36 mouse cellular contexts compared by ENCODE assay signal in genomic region chr1:91001871-91002539, GRCm38 (mm10). TPM values are rescaled to one million over a fixed set of nuclear protein-coding genes. Genes with fewer than 3 reads are reported as not detected.
DNase-seq lines count a peak whose midpoint lies in the region; ATAC-seq lines count a peak whose summit lies in the region.
"Had no signal": no experiment of that assay in that cellular context is flagged by ENCODE, and none has a peak within 500 bp of the region (broad histone marks: within the 10 kb centered on the region; RNA-seq: fewer than 3 reads in every experiment).

No protein-coding gene starts in this region.

- H3K9me3 ChIP-seq in heart, embryonic 10.5 days = no peaks in the 10 kb centered on the region
- H3K9me3 ChIP-seq in heart, embryonic 12.5 days (replicated peaks) = no peaks in the 10 kb centered on the region
- H3K9me3 ChIP-seq in heart, embryonic 13.5 days = no peaks in the 10 kb centered on the region
- no peaks in the 10 kb centered on the region for H3K9me3 ChIP-seq in forebrain, embryonic 13.5 days (replicated peaks)
- H3K9me3 ChIP-seq: embryonic facial prominence, embryonic 12.5 days; forebrain, embryonic 10.5 days; lung, embryonic 15.5 days; midbrain, embryonic 10.5 days; neural tube, embryonic 13.5 days had no signal

- ATAC-seq in heart, embryonic 12.5 days (ENCODE audit: insufficient number of reproducible peaks, low FRiP score) = no peak
- ATAC-seq in heart, embryonic 13.5 days (ENCODE audit: extremely low read depth, insufficient number of reproducible peaks, low FRiP score, low TSS enrichment) = no peak
- no peak for ATAC-seq in forebrain, embryonic 13.5 days
- ATAC-seq: forebrain, embryonic 16.5 days; intestine, postnatal 0 days had no signal

- H3K27ac ChIP-seq in heart, embryonic 10.5 days = peak overlapping the region; percentile 93
- peak overlapping the region; percentile 98 for H3K27ac ChIP-seq in heart, embryonic 12.5 days (ENCODE audit: poor library complexity, severe bottlenecking)
- H3K27ac ChIP-seq in heart, embryonic 13.5 days (replicated peaks) = peak overlapping the region; percentile 99
- no peak overlapping the region for H3K27ac ChIP-seq in forebrain, embryonic 13.5 days
- H3K27ac ChIP-seq: embryonic facial prominence, embryonic 12.5 days; forebrain, embryonic 10.5 days; hindbrain, embryonic 14.5 days; lung, embryonic 15.5 days; midbrain, embryonic 10.5 days; neural tube, embryonic 13.5 days had no signal

- peak overlapping the region; percentile 75 for H3K4me2 ChIP-seq in heart, embryonic 12.5 days
- H3K4me2 ChIP-seq in heart, embryonic 13.5 days = peak overlapping the region; percentile 80
- H3K4me2 ChIP-seq in forebrain, embryonic 13.5 days = no peak overlapping the region
- H3K4me2 ChIP-seq: embryonic facial prominence, embryonic 12.5 days; hindbrain, embryonic 14.5 days; lung, embryonic 15.5 days; neural tube, embryonic 13.5 days had no signal

- H3K27me3 ChIP-seq in heart, embryonic 10.5 days (ENCODE audit: insufficient read depth, poor library complexity, severe bottlenecking) = 0 out of 2 replicates have a peak, but pooled peaks cover 2% of the 10 kb centered on the region
- no peaks in the 10 kb centered on the region for H3K27me3 ChIP-seq in heart, embryonic 12.5 days (replicated peaks)
- H3K27me3 ChIP-seq in heart, embryonic 13.5 days (replicated peaks) = no peaks in the 10 kb centered on the region
- H3K27me3 ChIP-seq in forebrain, embryonic 13.5 days = peaks cover 10% of the 10 kb centered on the region; the same call in 1 of the 2 replicates
- H3K27me3 ChIP-seq: lung, embryonic 15.5 days had no signal

- intact Hi-C loops in heart, postnatal 25 days (cut with DNase I) = loop anchor here (2.0 kb wide), 1 partner anchor 15 kb away; no protein-coding TSS in a partner anchor
- intact Hi-C loops in heart, postnatal 10 days (cut with DNase I) = loop anchor here (5.0 kb wide), 1 partner anchor 50 kb away; no protein-coding TSS in a partner anchor

- H3K36me3 ChIP-seq in heart, embryonic 10.5 days = peaks cover 4% of the 10 kb centered on the region; the same call in 1 of the 2 replicates
- no peaks in the 10 kb centered on the region for H3K36me3 ChIP-seq in heart, embryonic 12.5 days
- H3K36me3 ChIP-seq in heart, embryonic 13.5 days = 0 out of 2 replicates have a peak, but pooled peaks cover 3% of the 10 kb centered on the region
- no peaks in the 10 kb centered on the region for H3K36me3 ChIP-seq in forebrain, embryonic 13.5 days (ENCODE audit: poor library complexity, severe bottlenecking)
- H3K36me3 ChIP-seq: embryonic facial prominence, embryonic 12.5 days; lung, embryonic 15.5 days; midbrain, embryonic 10.5 days; neural tube, embryonic 13.5 days had no signal

- peak overlapping the region; percentile 98; the same call in 1 of the 2 replicates for H3K9ac ChIP-seq in heart, embryonic 12.5 days
- H3K9ac ChIP-seq in heart, embryonic 13.5 days = peak overlapping the region; percentile 97
- no peak overlapping the region for H3K9ac ChIP-seq in forebrain, embryonic 13.5 days
- H3K9ac ChIP-seq: embryonic facial prominence, embryonic 12.5 days; hindbrain, embryonic 14.5 days; lung, embryonic 15.5 days; neural tube, embryonic 13.5 days had no signal

- WGBS in heart, embryonic 10.5 days = 76% methylated on average over 3 of the region's 3 CpGs
- WGBS in heart, embryonic 12.5 days = 86% methylated on average over 3 of the region's 3 CpGs
- WGBS in heart, embryonic 13.5 days = 70% methylated on average over 3 of the region's 3 CpGs
- WGBS in forebrain, embryonic 13.5 days = 93% methylated on average over 3 of the region's 3 CpGs

- H3K4me3 ChIP-seq in heart, embryonic 10.5 days = peak overlapping the region; percentile 80; the same call in 1 of the 2 replicates
- no peak overlapping the region for H3K4me3 ChIP-seq in heart, embryonic 12.5 days
- peak overlapping the region; percentile 81 for H3K4me3 ChIP-seq in heart, embryonic 13.5 days
- no peak overlapping the region for H3K4me3 ChIP-seq in forebrain, embryonic 13.5 days
- H3K4me3 ChIP-seq: embryonic facial prominence, embryonic 12.5 days; forebrain, embryonic 10.5 days; lung, embryonic 15.5 days; midbrain, embryonic 10.5 days; neural tube, embryonic 13.5 days had no signal

- H3K4me1 ChIP-seq in heart, embryonic 10.5 days = peaks cover 69% of the 10 kb centered on the region
- peaks cover 71% of the 10 kb centered on the region for H3K4me1 ChIP-seq in heart, embryonic 12.5 days (replicated peaks)
- H3K4me1 ChIP-seq in heart, embryonic 13.5 days = peaks cover 84% of the 10 kb centered on the region
- peaks cover 15% of the 10 kb centered on the region for H3K4me1 ChIP-seq in forebrain, embryonic 13.5 days

- DNase-seq in heart, embryonic 10.5 days (ENCODE audit: low spot score) = no peak
- no peak for DNase-seq in heart, postnatal 25 days (ENCODE audit: low spot score)
- peak; percentile 24 to 32 for DNase-seq in heart, postnatal 10 days
- no peak for DNase-seq in cerebellum, adult 9-10 months
- no peak for DNase-seq in spleen, adult 12 weeks (ENCODE audit: low spot score)
- DNase-seq: adrenal gland, adult 8-10 months; B cell, adult 2 months; cerebellum, adult 8-10 months; embryo, embryonic 11 days; kidney, postnatal 14 days; layer of hippocampus, adult 9-11 months; right cerebral cortex, postnatal 4 days; thymus, postnatal 14 days had no signal

RNA-seq across cellular contexts. Expression of gene Lrrfip1, which starts 3.5 kb away (rescaled TPM):
- polyA plus RNA-seq in heart, embryonic 10.5 days (2016; fragmentation: Nextera tagmentation; extraction: Ambion mirVana) = 91.6 and 129 TPM in 2 replicates
- total RNA-seq in heart, postnatal 25 days (2021) = 10 to 100 TPM; 81.3 to 98.0 TPM
- 151 and 161 TPM in 2 replicates for polyA plus RNA-seq in heart, embryonic 12.5 days (2016; fragmentation: Nextera tagmentation; extraction: Ambion mirVana)
- polyA plus RNA-seq in heart, embryonic 13.5 days (2015; fragmentation: Nextera tagmentation; extraction: Ambion mirVana) = 122 and 137 TPM in 2 replicates
- total RNA-seq in heart, postnatal 10 days (2021) = 100 to 1,000 TPM; 172 to 186 TPM
- polyA plus RNA-seq in forebrain, embryonic 13.5 days (2015; fragmentation: Nextera tagmentation; extraction: Ambion mirVana) = 21.6 and 22.1 TPM in 2 replicates

RNA-seq across cellular contexts. Expression of gene Rab17, which starts 32.5 kb away (rescaled TPM):
- 0.71 and 0.94 TPM in 2 replicates for polyA plus RNA-seq in heart, embryonic 10.5 days (2016; fragmentation: Nextera tagmentation; extraction: Ambion mirVana)
- total RNA-seq in heart, postnatal 25 days (2021) = 1 to 10 TPM; 2.1 to 3.2 TPM
- polyA plus RNA-seq in heart, embryonic 12.5 days (2016; fragmentation: Nextera tagmentation; extraction: Ambion mirVana) = 0.64 and 1.3 TPM in 2 replicates
- 0.57 and 1.5 TPM in 2 replicates for polyA plus RNA-seq in heart, embryonic 13.5 days (2015; fragmentation: Nextera tagmentation; extraction: Ambion mirVana)
- 1 to 10 TPM; 3.8 to 5.0 TPM for total RNA-seq in heart, postnatal 10 days (2021)
- polyA plus RNA-seq in forebrain, embryonic 13.5 days (2015; fragmentation: Nextera tagmentation; extraction: Ambion mirVana) = not detected in 2 replicates
- total RNA-seq: adrenal gland, adult 8-10 months; gastrocnemius, postnatal 36 days; midbrain, postnatal 0 days had no signal
- polyA plus RNA-seq: hindbrain, embryonic 14.5 days; midbrain, embryonic 10.5 days had no signal

RNA-seq across cellular contexts. Expression of gene Prlh, which starts 49.1 kb away (rescaled TPM):
- not detected in 2 replicates for polyA plus RNA-seq in heart, embryonic 10.5 days (2016; fragmentation: Nextera tagmentation; extraction: Ambion mirVana)
- not detected for total RNA-seq in heart, postnatal 25 days (2021)
- polyA plus RNA-seq in heart, embryonic 12.5 days (2016; fragmentation: Nextera tagmentation; extraction: Ambion mirVana) = not detected in 2 replicates
- polyA plus RNA-seq in heart, embryonic 13.5 days (2015; fragmentation: Nextera tagmentation; extraction: Ambion mirVana) = not detected in 2 replicates
- not detected for total RNA-seq in heart, postnatal 10 days (2021)
- polyA plus RNA-seq in forebrain, embryonic 13.5 days (2015; fragmentation: Nextera tagmentation; extraction: Ambion mirVana) = not detected in 2 replicates
- total RNA-seq: adrenal gland, adult 8-10 months; gastrocnemius, postnatal 36 days; hematopoietic stem cell, adult 5-6 weeks; left cerebral cortex, postnatal 10 days; liver, adult 2 months; megakaryocyte progenitor cell, adult 5-6 weeks; midbrain, postnatal 0 days had no signal
- polyA plus RNA-seq: embryonic facial prominence, embryonic 12.5 days; forebrain, embryonic 10.5 days; forebrain, embryonic 16.5 days; hindbrain, embryonic 14.5 days; intestine, postnatal 0 days; kidney, embryonic 14.5 days; limb, embryonic 11.5 days; liver, adult 2 months; liver, embryonic 16.5 days; lung, embryonic 15.5 days; midbrain, embryonic 10.5 days; midbrain, postnatal 0 days; neural tube, embryonic 13.5 days; stomach, embryonic 14.5 days; testis, adult 2 months; urinary bladder, adult 2 months had no signal

Comparison
In these comparisons a context has a peak if more than half of its experiments do, and no peak if none do; other contexts are left out.
1. DNase-seq: peak in heart, postnatal 10 days (2 of 2); none in heart, embryonic 10.5 days (single experiment), heart, postnatal 25 days (single experiment), cerebellum, adult 9-10 months (single experiment) and spleen, adult 12 weeks (single experiment).
2. H3K4me3 ChIP-seq: peak in heart, embryonic 10.5 days (single experiment) and heart, embryonic 13.5 days (single experiment); none in heart, embryonic 12.5 days (single experiment) and forebrain, embryonic 13.5 days (single experiment).